In genomic region chr3:83789651-83790451, GRCm38 (mm10) we compare ENCODE assay signal across 8 mouse cellular contexts. TPM values are rescaled to one million over a fixed set of nuclear protein-coding genes. Genes with fewer than 3 reads are reported as not detected.
DNase-seq lines count a peak whose midpoint lies in the region; ATAC-seq and TF ChIP-seq lines count a peak whose summit lies in the region.

No protein-coding gene starts in this region.

- H3K4me2 ChIP-seq in embryonic facial prominence, embryonic 15.5 days (replicated peaks) = peak overlapping the region; percentile 83
- H3K4me2 ChIP-seq in midbrain, embryonic 15.5 days = peak overlapping the region; percentile 81

- H3K4me3 ChIP-seq in lung, adult 2 months (replicated peaks; ENCODE audit: extremely low read depth, low read depth, low read length) = peak overlapping the region; percentile 17
- peak overlapping the region; percentile 64 for H3K4me3 ChIP-seq in embryonic facial prominence, embryonic 15.5 days (replicated peaks)
- H3K4me3 ChIP-seq in midbrain, embryonic 15.5 days = peak overlapping the region; percentile 59

- TF ChIP-seq CTCF in lung, adult 2 months (IDR thresholded peaks at IDR 0.05; ENCODE audit: insufficient read depth, low read length) = no peak

- peak overlapping the region; percentile 35 for H3K9ac ChIP-seq in embryonic facial prominence, embryonic 15.5 days
- peak overlapping the region; percentile 66 for H3K9ac ChIP-seq in midbrain, embryonic 15.5 days

- peaks cover 3% of the 10 kb centered on the region; the same call in 1 of the 2 replicates for H3K4me1 ChIP-seq in lung, adult 2 months (ENCODE audit: control insufficient read depth, insufficient read depth, low read length)
- peaks cover 12% of the 10 kb centered on the region for H3K4me1 ChIP-seq in embryonic facial prominence, embryonic 15.5 days
- no peaks in the 10 kb centered on the region for H3K4me1 ChIP-seq in midbrain, embryonic 15.5 days

- H3K27me3 ChIP-seq in embryonic facial prominence, embryonic 15.5 days = no peaks in the 10 kb centered on the region
- H3K27me3 ChIP-seq in midbrain, embryonic 15.5 days (replicated peaks) = peaks cover 6% of the 10 kb centered on the region; the same call in 1 of the 2 replicates

- H3K27ac ChIP-seq in embryonic facial prominence, embryonic 15.5 days (replicated peaks) = peak overlapping the region; percentile 31; the same call in 1 of the 2 replicates
- H3K27ac ChIP-seq in midbrain, embryonic 15.5 days = no peak overlapping the region

- no peaks in the 10 kb centered on the region for H3K36me3 ChIP-seq in embryonic facial prominence, embryonic 15.5 days
- H3K36me3 ChIP-seq in midbrain, embryonic 15.5 days (replicated peaks) = no peaks in the 10 kb centered on the region

- H3K9me3 ChIP-seq in embryonic facial prominence, embryonic 15.5 days (replicated peaks) = no peaks in the 10 kb centered on the region
- H3K9me3 ChIP-seq in midbrain, embryonic 15.5 days = no peaks in the 10 kb centered on the region

- no peak for TF ChIP-seq POLR2A in lung, adult 2 months (IDR thresholded peaks at IDR 0.05; ENCODE audit: borderline replicate concordance, extremely low read depth, low read depth, low read length)

- WGBS in lung, adult 2 months = 3% methylated on average over 44 of the region's 44 CpGs
- WGBS in embryonic facial prominence, embryonic 15.5 days = 2% methylated on average over 44 of the region's 44 CpGs
- WGBS in midbrain, embryonic 15.5 days = 3% methylated on average over 44 of the region's 44 CpGs

- ATAC-seq in embryonic facial prominence, embryonic 15.5 days (ENCODE audit: insufficient number of reproducible peaks, low FRiP score, low TSS enrichment, low read depth) = peak; percentile 69
- peak; percentile 63 for ATAC-seq in inflammation-experienced regulatory T-cells, adult 6 months
- ATAC-seq in midbrain, embryonic 15.5 days (replicated peaks) = peak; percentile 83
- no peak for ATAC-seq in erythroid progenitor cell, adult 5-6 weeks (replicated peaks; ENCODE audit: low FRiP score, poor library complexity, severe bottlenecking)

- DNase-seq in lung, adult 2 months = no peak
- no peak for DNase-seq in lung, postnatal 36 days
- peak; percentile 45 for DNase-seq in adrenal gland, postnatal 25 days
- DNase-seq in natural killer cell, adult 2 months (ENCODE audit: low spot score in 2 of 2) = no peak

RNA-seq across cellular contexts. Expression of gene Sfrp2, which starts 23.7 kb away (rescaled TPM):
- polyA plus RNA-seq in lung, adult 2 months (2012; rRNA removed) = 33.1 and 48.9 TPM in 2 replicates
- total RNA-seq in adrenal gland, postnatal 25 days (2021) = 2.5 and 7.1 TPM in 2 replicates
- polyA plus RNA-seq in embryonic facial prominence, embryonic 15.5 days (2015; fragmentation: Nextera tagmentation; extraction: Ambion mirVana) = 594 and 676 TPM in 2 replicates
- 10 to 100 TPM in 1 of 3 experiments, 1 to 10 TPM in 2; 2.0 to 10.9 (median 7.8) TPM for polyA plus RNA-seq in inflammation-experienced regulatory T-cells, adult 6 months (2017; shearing (Covaris generic))
- 32.0 and 46.6 TPM in 2 replicates for polyA plus RNA-seq in midbrain, embryonic 15.5 days (2015; fragmentation: Nextera tagmentation; extraction: Ambion mirVana)
- not detected in 2 replicates for total RNA-seq in erythroid progenitor cell, adult 5-6 weeks (2015; ENCODE audit: low replicate concordance)
- total RNA-seq in erythroid progenitor cell, adult 5-6 weeks (2017; ENCODE audit: low replicate concordance) = not detected in 2 replicates

RNA-seq across cellular contexts. Expression of gene Tlr2, which starts 51.7 kb away (rescaled TPM):
- polyA plus RNA-seq in lung, adult 2 months (2012; rRNA removed) = 7.2 and 10.0 TPM in 2 replicates
- 1.7 and 3.9 TPM in 2 replicates for total RNA-seq in adrenal gland, postnatal 25 days (2021)
- polyA plus RNA-seq in embryonic facial prominence, embryonic 15.5 days (2015; fragmentation: Nextera tagmentation; extraction: Ambion mirVana) = 6.3 and 6.5 TPM in 2 replicates
- 1 to 10 TPM; 1.5 to 2.9 (median 2.1) TPM for polyA plus RNA-seq in inflammation-experienced regulatory T-cells, adult 6 months (2017; shearing (Covaris generic))
- polyA plus RNA-seq in midbrain, embryonic 15.5 days (2015; fragmentation: Nextera tagmentation; extraction: Ambion mirVana) = 0.68 and 0.84 TPM in 2 replicates
- 8.4 and 8.6 TPM in 2 replicates for total RNA-seq in erythroid progenitor cell, adult 5-6 weeks (2015; ENCODE audit: low replicate concordance)
- 1.3 and 1.8 TPM in 2 replicates for total RNA-seq in erythroid progenitor cell, adult 5-6 weeks (2017; ENCODE audit: low replicate concordance)

Comparison
In these comparisons a context has a peak if more than half of its experiments do, and no peak if none do; other contexts are left out.
1. RNA of gene Sfrp2, which starts 23.7 kb away (polyA plus RNA-seq): 594 to 676 TPM in embryonic facial prominence, embryonic 15.5 days; 33.1 to 48.9 TPM in lung, adult 2 months, 32.0 to 46.6 TPM in midbrain, embryonic 15.5 days and 2.0 to 10.9 TPM in inflammation-experienced regulatory T-cells, adult 6 months; every median in the first group is over 10 times any median in the second.
2. Peak in every context shown above with its lines, with median percentiles within 50 percentile points of each other: H3K4me3 ChIP-seq.